Mouse (Mus musculus) heart, adult 10 weeks (tissue): ENCODE results near the gene Senp7. TPM values are rescaled to one million over a fixed set of nuclear protein-coding genes. Genes with fewer than 3 reads are reported as not detected.

Experiments
- polyA plus RNA-seq: library from polyadenylated mRNA; stranded (reverse); fragments of 350-450 nt; fragmentation: Illumina TruSeq; extraction: RNeasy Lipid Tissue Mini Kit (QIAGEN cat#74804); gene quantifications from one replicate; pipeline ENCODE4 v1.2.3, GENCODE M21; 2014; ENCODE audit warnings: low read depth, low replicate concordance

Senp7 gene
- polyA plus RNA-seq: 9.0 TPM

GRCm38 (mm10) chr16:56048038-56048437 lies at the start of gene Senp7:
Gene Senp7 (plus strand): TSS chr16:56048338.

GRCm38 (mm10) chr16:56029661-56030082 lies 18.5 kb upstream of the Senp7 start, which contains the start of gene Pcnp:
Gene Pcnp (minus strand): TSS chr16:56029739.

GRCm38 (mm10) chr16:56037138-56038010 lies 10.8 kb upstream of the Senp7 start, which contains the start of gene Trmt10c:
Gene Trmt10c (minus strand): TSS chr16:56037819.

GRCm38 (mm10) chr16:56204051-56204450 lies 155.9 kb downstream of the Senp7 start, which contains the start of gene Impg2:
Gene Impg2 (plus strand): TSS chr16:56204313.

Other genes with a start within 250 kb of the Senp7 start
- gene Nfkbiz, start 209.4 kb upstream of the Senp7 start, polyA plus RNA-seq: 3.0 TPM
- 0.39 TPM for gene Nxpe3, start 153.1 kb upstream of the Senp7 start, polyA plus RNA-seq
- 3.0 TPM for gene Cep97, start 113.5 kb upstream of the Senp7 start, polyA plus RNA-seq
- 618 TPM for gene Rpl24, start 82.1 kb upstream of the Senp7 start, polyA plus RNA-seq
- 10.4 TPM for gene Zbtb11, start 74.5 kb upstream of the Senp7 start, polyA plus RNA-seq
- 66.1 TPM for gene Pcnp, start 18.6 kb upstream of the Senp7 start, polyA plus RNA-seq
- gene Trmt10c, start 10.5 kb upstream of the Senp7 start, polyA plus RNA-seq: 14.6 TPM
- 0.08 TPM for gene Impg2, start 156.0 kb downstream of the Senp7 start, polyA plus RNA-seq